Mouse (Mus musculus) G1E (cell line): Measurements from ENCODE around the gene Ddx54.

Experiments used
- CTCF ChIP-seq: IDR thresholded peaks from 2 replicates; pipeline ENCODE4 v1.5.1; 2012; ENCODE audit warnings: low read depth, low read length, inconsistent platforms, mixed read lengths
- GATA1 ChIP-seq: IDR thresholded peaks from 2 replicates; pipeline ENCODE4 v1.6.1; 2012; ENCODE audit warnings: borderline replicate concordance, low read length, inconsistent platforms, mixed read lengths
- POLR2AphosphoS5 ChIP-seq: IDR thresholded peaks from 2 replicates; pipeline ENCODE4 v1.6.1; 2012; ENCODE audit warnings: low read depth, low read length, inconsistent platforms; ENCODE audit not compliant: insufficient replicate concordance

GRCm38 (mm10) chr5:120571056-120571740 lies 41.3 kb upstream of the Ddx54 start:
- no peak for TF ChIP-seq CTCF
- no peak for TF ChIP-seq POLR2AphosphoS5
- TF ChIP-seq GATA1: no peak
